ENCODE assay signal across 9 mouse cellular contexts in the genomic region with DNA sequence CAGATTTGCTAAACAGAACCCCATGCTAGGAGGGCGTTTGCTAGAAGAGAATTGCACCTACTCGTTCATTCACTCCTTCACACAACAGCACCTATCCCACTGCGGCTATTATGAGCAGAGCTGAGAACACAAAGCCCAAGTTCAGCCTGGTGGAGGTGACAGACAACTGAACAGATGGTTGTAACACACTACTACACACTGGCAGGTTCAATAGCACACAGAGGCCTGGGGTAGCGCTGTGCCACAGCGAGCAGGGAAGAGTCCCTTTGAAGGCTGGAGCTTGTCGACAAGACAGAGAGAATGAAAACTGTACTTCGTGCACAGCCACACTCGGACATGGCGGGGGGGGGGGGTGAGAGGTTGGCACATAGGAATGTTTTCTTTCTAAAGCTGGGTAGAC. TPM values are rescaled to one million over a fixed set of nuclear protein-coding genes. Genes with fewer than 3 reads are reported as not detected.
DNase-seq lines count a peak whose midpoint lies in the region; ATAC-seq and TF ChIP-seq lines count a peak whose summit lies in the region.
"Had no signal": no experiment of that assay in that cellular context is flagged by ENCODE, and none has a peak within 500 bp of the region (broad histone marks: within the 10 kb centered on the region; RNA-seq: fewer than 3 reads in every experiment).

No protein-coding gene starts in this region.

- H3K9ac ChIP-seq in forebrain, embryonic 14.5 days (ENCODE audit: low read length): peak overlapping the region; percentile 22

- TF ChIP-seq CTCF in thymus, adult 2 months (IDR thresholded peaks at IDR 0.05; ENCODE audit: borderline replicate concordance, control insufficient read depth, extremely low read depth, insufficient read depth, low read length, poor library complexity): no peak

- H3K4me3 ChIP-seq in thymus, adult 2 months (ENCODE audit: control insufficient read depth, insufficient read depth, low read length): no peak overlapping the region
- no peak overlapping the region for H3K4me3 ChIP-seq in forebrain, embryonic 14.5 days (ENCODE audit: low read depth, low read length)
- H3K4me3 ChIP-seq: megakaryocyte, embryonic 14.5 days had no signal

- ATAC-seq in forebrain, embryonic 14.5 days: peak; percentile 97

- no peak for TF ChIP-seq POLR2A in thymus, adult 2 months (IDR thresholded peaks at IDR 0.05; ENCODE audit: control insufficient read depth, extremely low read depth, insufficient read depth, low read length, poor library complexity)

- H3K36me3 ChIP-seq in thymus, adult 2 months (ENCODE audit: control insufficient read depth, insufficient read depth, low read length): no peaks in the 10 kb centered on the region
- no peaks in the 10 kb centered on the region for H3K36me3 ChIP-seq in forebrain, embryonic 14.5 days (ENCODE audit: control insufficient read depth, insufficient read depth, low read length)

- no peak overlapping the region for H3K27ac ChIP-seq in thymus, adult 2 months (ENCODE audit: control insufficient read depth, insufficient read depth, low read length)
- peak overlapping the region; percentile 87 for H3K27ac ChIP-seq in forebrain, embryonic 14.5 days (ENCODE audit: low read depth, low read length)

- H3K4me2 ChIP-seq in forebrain, embryonic 14.5 days (ENCODE audit: low read length): no peak overlapping the region

- no peaks in the 10 kb centered on the region for H3K4me1 ChIP-seq in thymus, adult 2 months (replicated peaks; ENCODE audit: control insufficient read depth, insufficient read depth, low read length)
- peaks cover 25% of the 10 kb centered on the region for H3K4me1 ChIP-seq in forebrain, embryonic 14.5 days (ENCODE audit: control insufficient read depth, insufficient read depth, low read length)

- DNase-seq in thymus, postnatal 25 days: peak; percentile 4
- DNase-seq in thymus, adult 2 months: no peak
- peak; percentile 92 for DNase-seq in forebrain, embryonic 14.5 days (ENCODE audit: low spot score)
- DNase-seq in layer of hippocampus, postnatal 36 days: peak; percentile 21 to 25
- peak; percentile 23 for DNase-seq in right cerebral cortex, postnatal 14 days
- DNase-seq in adrenal gland, adult (ENCODE audit: inconsistent age in 2 of 2, low spot score in 1 of 2): no peak
- no peak for DNase-seq in adrenal gland, postnatal 36 days
- DNase-seq in B cell, adult 2 months: no peak

- no peaks in the 10 kb centered on the region for H3K9me3 ChIP-seq in forebrain, embryonic 14.5 days (replicated peaks; ENCODE audit: control insufficient read depth, low read length)
- H3K9me3 ChIP-seq: megakaryocyte, embryonic 14.5 days had no signal

- WGBS in thymus, adult 2 months: 83% methylated on average over 9 of the region's 9 CpGs
- WGBS in forebrain, embryonic 14.5 days: 26% methylated on average over 9 of the region's 9 CpGs

- no peaks in the 10 kb centered on the region for H3K27me3 ChIP-seq in thymus, adult 2 months (ENCODE audit: control insufficient read depth, insufficient read depth, low read length)
- no peaks in the 10 kb centered on the region for H3K27me3 ChIP-seq in forebrain, embryonic 14.5 days (replicated peaks; ENCODE audit: control insufficient read depth, insufficient read depth, low read length)
- H3K27me3 ChIP-seq: megakaryocyte, embryonic 14.5 days had no signal

RNA-seq across cellular contexts. Expression of gene Cdkal1, which starts 31.6 kb away (rescaled TPM):
- polyA plus RNA-seq in thymus, adult 2 months (2012; rRNA removed): 2.5 and 3.3 TPM in 2 replicates
- 23.9 and 32.1 TPM in 2 replicates for polyA plus RNA-seq in forebrain, embryonic 14.5 days (2014; fragmentation: Nextera tagmentation; extraction: Ambion mirVana)
- total RNA-seq in layer of hippocampus, postnatal 36 days (2021): 10 to 100 TPM; 22.7 to 29.0 TPM
- 10 to 100 TPM; 23.8 to 24.4 TPM for total RNA-seq in adrenal gland, postnatal 36 days (2021)

Comparison
In these comparisons a context has a peak if more than half of its experiments do, and no peak if none do; other contexts are left out.
1. DNase-seq: peak in thymus, postnatal 25 days (single experiment), forebrain, embryonic 14.5 days (single experiment), layer of hippocampus, postnatal 36 days (2 of 2) and right cerebral cortex, postnatal 14 days (single experiment); none in thymus, adult 2 months (single experiment), adrenal gland, adult (0 of 2), adrenal gland, postnatal 36 days (0 of 2) and B cell, adult 2 months (0 of 2).